Mouse (Mus musculus) olfactory bulb, adult 2 months (tissue): ENCODE results near the gene Comtd1.

Source experiments
- CTCF ChIP-seq: fragments of 200-500 bp; IDR thresholded peaks from 2 replicates; pipeline ENCODE4 v1.5.1; 2012; ENCODE audit warnings: low read depth, mild to moderate bottlenecking, low read length, moderate library complexity; ENCODE audit not compliant: insufficient read depth
- POLR2A ChIP-seq: fragments of 200-500 bp; IDR thresholded peaks from 2 replicates; pipeline ENCODE4 v1.6.1; 2012; ENCODE audit warnings: mild to moderate bottlenecking, low read depth, low read length, moderate library complexity; ENCODE audit not compliant: insufficient read depth

GRCm38 (mm10) chr14:21843263-21843662, 5.5 kb downstream of the Comtd1 start:
- TF ChIP-seq CTCF (no peak), POLR2A (no peak)
